Mouse (Mus musculus): Measurements from ENCODE around the gene Eml5.

The Eml5 gene

GRCm38 (mm10) chr12:98900881-98901801 lies at the start of gene Eml5:
Gene Eml5, minus strand, starts transcription at chr12:98901484.
- DNase-seq = peak; percentile 84

DNA sequence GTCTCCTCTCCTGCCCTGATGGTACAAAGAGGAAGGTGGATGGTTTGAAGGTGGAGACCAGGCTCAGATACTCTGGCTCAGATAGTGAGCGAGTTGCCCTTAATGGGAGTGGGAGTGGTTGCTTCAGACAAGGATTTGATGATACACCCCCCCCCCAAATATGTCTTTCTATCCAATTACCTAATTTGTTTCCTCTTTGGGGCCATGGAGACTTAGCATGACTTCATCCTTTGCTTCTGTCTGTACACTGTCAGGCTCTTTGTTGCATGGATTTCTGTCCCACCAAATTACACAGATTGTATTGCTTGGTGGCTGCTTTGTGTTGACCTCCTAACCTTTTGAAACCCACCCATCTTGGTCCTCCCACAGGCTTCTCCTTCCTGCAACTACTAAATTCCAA lies 31.6 kb upstream of the Eml5 start:
- no peak for DNase-seq

DNA sequence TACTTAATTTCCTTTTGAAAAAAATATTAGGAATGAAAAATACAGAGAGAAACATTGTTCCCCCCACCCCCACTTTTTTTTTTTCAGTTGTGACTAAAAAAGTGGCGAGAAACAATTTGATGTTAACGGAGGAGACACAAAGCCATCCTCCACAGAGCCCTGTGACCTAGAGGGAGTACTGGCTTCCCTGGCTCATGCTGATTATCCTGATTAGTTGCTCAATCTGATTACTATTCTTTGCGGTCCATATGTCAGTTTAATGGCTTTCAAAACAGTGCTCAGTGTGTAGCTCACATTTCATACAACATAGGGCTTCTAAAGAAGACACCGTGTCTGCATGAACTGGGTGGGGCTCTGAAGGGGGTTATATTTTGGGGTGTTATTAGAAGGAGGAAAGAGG lies 31.2 kb upstream of the Eml5 start:
- DNase-seq = no peak

- no peak for DNase-seq
Observed at GRCm38 (mm10) chr12:98931174-98931573, 29.9 kb upstream of the Eml5 start.

GRCm38 (mm10) chr12:98920194-98920991 lies 19.1 kb upstream of the Eml5 start, which contains the start of gene Ttc8:
Gene Ttc8, plus strand, starts transcription at chr12:98920574.
- DNase-seq = peak; percentile 92

- no peak for DNase-seq
Observed at GRCm38 (mm10) chr12:98910096-98910495, 8.8 kb upstream of the Eml5 start.

- DNase-seq = no peak
Observed at GRCm38 (mm10) chr12:98905466-98905865, 4.2 kb upstream of the Eml5 start.

- no peak for DNase-seq
Observed at GRCm38 (mm10) chr12:98900341-98900880, 873 bp downstream of the Eml5 start.

DNA sequence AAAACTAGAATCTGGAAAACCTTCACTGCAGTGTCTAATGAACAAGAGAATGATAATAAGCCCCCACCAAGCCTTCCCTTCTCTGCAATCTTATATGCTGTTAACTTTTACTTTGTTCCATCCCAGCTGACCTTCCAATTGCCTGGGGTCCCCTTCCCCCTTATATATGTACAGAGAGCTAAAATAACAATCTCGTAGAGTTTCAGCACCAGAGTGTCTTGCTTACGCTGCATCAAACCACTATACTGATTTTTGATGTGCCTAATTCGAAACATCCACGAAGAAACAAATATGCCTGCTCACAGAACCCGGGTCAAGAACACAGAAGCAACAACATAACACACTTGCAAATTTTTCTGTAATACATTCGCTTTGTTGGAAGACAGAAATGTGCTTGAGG lies 1.6 kb downstream of the Eml5 start:
- DNase-seq = no peak

DNA sequence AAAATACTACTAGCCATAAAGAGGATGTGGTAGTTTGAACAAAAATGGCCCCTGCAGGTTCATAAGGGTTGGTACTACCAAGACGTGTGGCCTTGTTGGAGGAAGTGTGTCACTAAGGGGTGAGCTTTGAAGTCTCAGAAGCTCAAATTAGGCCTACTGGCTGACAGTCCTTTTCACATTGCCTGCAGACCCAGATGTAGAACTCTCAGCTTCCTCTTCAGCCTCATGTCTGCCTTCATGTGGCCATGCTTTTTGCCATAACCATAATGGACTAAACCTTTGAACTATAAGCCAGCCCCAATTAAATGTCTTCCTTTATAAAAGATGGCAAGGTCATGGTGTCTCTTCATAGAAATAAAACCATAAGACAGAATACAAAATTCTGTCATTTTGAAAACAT lies 4.5 kb downstream of the Eml5 start:
- DNase-seq = no peak

DNA sequence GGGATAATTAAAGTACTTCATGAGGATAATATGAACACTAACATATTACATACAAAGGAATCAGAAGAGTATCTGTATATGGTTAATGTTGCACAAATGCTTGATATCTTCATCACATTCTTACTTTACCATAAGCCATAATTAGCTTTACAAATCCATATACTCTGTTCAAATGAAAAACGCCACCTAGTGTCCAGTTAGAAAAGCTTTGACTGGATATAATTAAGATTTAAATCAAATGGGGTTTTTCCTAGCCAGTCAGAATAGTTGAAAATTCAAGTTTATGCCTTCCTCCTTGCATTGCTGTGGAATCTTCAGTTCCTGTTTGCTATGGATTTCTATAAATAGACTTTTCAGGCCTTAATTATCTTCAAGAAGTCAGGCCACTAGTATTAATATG lies 16.8 kb downstream of the Eml5 start:
- no peak for DNase-seq

GRCm38 (mm10) chr12:98881796-98882195 lies 19.5 kb downstream of the Eml5 start:
- no peak for DNase-seq

- DNase-seq = no peak
Observed at GRCm38 (mm10) chr12:98878693-98879092, 22.6 kb downstream of the Eml5 start.

DNA sequence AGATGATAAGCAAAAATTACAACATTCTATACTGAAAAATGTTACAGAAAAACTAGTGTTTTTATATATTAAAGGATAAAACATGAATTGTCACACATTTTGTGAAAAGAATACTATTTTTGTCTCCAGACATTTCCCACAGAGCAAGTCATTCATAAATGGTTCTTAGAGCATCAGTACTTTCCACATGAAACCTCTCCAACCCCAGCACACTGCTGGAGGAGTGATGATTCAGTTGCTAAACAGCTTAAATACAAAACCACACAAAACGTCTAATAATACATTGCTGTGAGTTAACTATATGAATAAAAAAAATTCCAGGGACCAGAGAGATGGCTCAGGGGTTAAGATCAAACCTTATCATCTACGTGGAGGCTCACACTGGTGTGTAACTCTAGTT lies 26.1 kb downstream of the Eml5 start:
- no peak for DNase-seq

- DNase-seq = no peak
Observed at GRCm38 (mm10) chr12:98872836-98873235, 28.4 kb downstream of the Eml5 start.

GRCm38 (mm10) chr12:98863436-98863835 lies 37.8 kb downstream of the Eml5 start:
- no peak for DNase-seq

GRCm38 (mm10) chr12:98860316-98860715 lies 41.0 kb downstream of the Eml5 start:
- no peak for DNase-seq

DNA sequence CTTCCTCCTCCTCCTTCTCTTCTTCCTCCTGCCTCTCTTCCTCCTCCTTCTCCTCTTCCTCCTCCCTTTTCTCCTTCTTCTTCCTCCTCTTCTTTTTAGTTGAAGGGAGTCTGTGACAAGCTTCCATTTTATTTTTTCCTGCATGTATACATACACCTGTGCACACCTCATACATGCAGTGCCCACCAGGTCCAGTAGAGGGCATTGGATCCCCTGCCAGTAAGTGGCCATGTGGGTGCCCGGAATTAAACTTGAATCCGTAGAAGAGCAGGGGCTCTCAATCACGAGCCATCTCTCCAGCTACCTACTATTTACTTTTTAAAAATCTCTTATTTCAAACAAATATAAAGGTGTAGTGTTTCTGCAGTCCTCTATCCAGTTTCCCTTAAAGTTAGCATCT lies 50.5 kb downstream of the Eml5 start:
- peak; percentile 46 for DNase-seq

DNA sequence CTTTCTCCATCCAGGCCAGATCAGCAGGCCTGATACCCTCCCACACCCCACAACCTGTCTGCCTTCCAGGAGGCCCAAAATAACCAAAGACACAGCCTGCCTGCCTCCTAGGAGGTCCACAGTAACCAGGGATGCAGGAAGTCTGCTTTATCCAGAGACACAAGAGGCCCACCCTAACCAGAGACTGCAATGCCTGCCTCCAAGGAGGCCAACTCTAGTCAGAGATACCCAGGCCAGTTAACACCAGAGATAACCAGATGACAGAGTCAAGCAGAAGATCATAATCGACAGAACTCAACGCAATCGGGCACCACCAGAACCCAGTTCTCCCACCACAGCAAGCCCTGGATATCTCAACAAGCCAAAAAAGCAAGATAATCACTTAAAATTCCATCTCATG lies 56.5 kb downstream of the Eml5 start:
- DNase-seq = no peak

- DNase-seq = no peak
Observed at GRCm38 (mm10) chr12:98840135-98840534, 61.1 kb downstream of the Eml5 start.

DNA sequence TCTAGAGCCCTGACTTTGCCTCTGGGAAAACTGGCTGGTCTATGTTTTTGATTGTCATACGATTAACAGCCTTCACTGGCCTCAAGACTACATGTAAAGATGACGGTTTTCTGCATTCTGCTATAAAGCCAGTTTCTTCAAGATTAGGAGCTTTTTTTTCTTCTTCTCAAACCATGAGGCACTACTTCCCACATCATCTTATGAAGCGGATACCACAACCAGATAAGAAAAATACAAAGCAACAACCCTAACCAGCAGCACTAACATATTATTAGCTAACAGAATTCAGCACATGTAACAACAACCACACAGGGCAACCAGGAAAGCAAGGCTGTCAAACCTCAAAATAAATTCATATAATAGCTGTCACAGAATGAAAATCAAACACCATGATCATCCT lies 63.3 kb downstream of the Eml5 start:
- no peak for DNase-seq

DNA sequence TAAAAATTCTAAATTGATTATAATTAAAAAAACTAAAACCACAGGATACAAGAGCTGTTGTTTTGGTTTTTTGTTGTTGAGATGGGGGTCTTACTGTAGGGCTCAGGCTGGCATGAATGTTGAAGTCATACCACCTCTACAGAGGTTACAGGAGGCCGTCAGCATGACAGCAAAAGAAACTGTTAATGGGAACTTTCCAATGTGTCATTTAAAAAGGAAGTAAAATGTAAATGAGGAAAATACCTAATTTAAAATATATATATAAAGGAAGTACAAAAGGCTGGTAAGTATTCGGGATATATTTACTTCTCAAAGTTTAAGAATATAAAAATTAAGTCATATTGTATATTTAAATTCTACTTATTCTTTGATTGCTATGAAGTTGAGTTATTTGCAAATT lies 65.8 kb downstream of the Eml5 start:
- no peak for DNase-seq

- DNase-seq = no peak
Observed at GRCm38 (mm10) chr12:98834879-98835278, 66.4 kb downstream of the Eml5 start.

DNA sequence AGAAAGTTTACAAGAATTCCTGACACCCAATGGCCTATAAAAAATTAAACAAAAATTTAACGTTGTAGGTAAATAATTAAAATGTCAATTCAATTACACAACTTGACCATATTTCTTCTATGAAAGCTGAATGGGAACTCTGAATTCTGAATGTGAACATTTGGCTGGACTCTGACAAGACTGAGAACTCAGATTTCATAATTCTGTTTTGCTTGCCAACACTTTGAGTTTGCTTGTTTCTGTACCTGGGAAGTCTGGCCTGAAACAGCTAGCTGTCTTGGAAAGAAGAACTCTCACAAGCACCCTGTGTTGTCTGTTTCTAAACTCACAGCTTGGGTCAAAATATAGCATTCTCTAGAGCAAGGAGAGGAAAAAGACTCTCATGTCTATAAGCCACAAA lies 67.4 kb downstream of the Eml5 start:
- DNase-seq = no peak
